Mouse (Mus musculus) lung, adult 2 months (tissue): ENCODE data around the gene Nek2.

Source experiments
- CTCF ChIP-seq: fragments of 200-500 bp; IDR thresholded peaks from 2 replicates; pipeline ENCODE4 v1.5.1; 2011; ENCODE audit warnings: mild to moderate bottlenecking, low read length, control low read depth; ENCODE audit not compliant: insufficient read depth
- POLR2A ChIP-seq: fragments of 200-500 bp; IDR thresholded peaks from 2 replicates; pipeline ENCODE4 v1.6.1; 2011; ENCODE audit warnings: low read depth, mild to moderate bottlenecking, control low read depth, low read length, borderline replicate concordance; ENCODE audit errors: extremely low read depth

GRCm38 (mm10) chr1:191820951-191821325, 306 bp upstream of the Nek2 start:
- TF ChIP-seq CTCF (no peak), POLR2A (no peak)
